Mouse (Mus musculus): ENCODE data around the gene Kcnip4.

Gene Kcnip4

DNA sequence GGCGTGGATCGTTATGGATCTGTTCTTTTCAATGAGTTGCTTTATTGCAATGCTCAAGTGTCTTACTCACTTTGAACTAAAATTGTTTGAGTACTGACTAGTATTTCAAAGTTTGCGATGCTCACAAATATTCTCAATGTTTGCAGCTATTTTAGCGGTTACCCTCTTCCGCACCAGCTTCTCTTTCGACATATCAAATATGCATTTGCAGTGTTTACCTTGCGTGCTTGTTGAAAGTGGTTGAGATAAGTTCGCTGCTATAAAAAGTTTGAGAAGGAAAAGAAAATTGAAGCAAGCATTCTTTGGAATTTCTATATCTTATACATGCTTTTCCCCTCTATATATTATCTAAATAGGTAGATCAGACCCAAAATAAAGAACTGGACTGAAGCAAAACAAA lies 634.5 kb downstream of the Kcnip4 start:
- no peak for DNase-seq (ENCODE audit: low read depth, low spot score)

DNA sequence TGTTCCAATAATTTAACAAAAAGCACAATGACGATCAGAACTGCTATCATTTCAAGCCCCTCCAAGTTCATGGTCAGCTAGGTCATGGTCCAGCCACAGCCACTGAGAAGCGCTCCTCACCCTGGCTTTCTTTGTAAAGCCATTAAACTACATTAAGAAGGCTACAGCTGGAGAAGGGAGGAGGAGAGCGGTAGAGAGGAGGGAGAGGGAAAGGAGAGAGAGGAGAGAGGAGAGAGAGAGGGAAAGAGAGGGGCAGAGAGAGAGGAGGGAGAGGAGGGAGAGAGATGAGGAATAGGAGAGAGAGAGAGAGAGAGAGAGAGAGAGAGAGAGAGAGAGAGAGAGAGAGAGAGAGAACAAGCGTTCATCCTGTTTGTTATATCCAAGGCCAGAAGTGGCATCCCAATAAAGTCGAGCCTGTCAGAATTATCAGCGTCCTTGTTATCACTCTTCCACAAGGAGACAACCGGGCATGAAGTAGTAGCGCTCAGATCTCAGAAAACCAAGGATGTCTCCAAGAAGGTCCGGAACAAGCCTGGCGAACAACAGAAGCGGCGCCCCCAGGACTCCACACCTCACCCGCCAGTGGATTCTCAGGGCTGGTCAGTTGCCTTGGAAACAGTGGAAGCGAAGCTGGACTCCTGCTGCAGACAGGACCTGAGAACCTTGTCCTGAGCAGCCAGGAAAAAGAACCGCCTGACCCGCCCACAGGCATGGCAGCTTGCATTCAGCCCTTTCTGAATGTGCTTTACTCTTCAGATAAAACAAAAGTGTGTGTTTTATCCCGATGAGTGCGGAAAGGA lies 635.1 kb downstream of the Kcnip4 start:
- no peak for DNase-seq (ENCODE audit: low read depth, low spot score)

DNA sequence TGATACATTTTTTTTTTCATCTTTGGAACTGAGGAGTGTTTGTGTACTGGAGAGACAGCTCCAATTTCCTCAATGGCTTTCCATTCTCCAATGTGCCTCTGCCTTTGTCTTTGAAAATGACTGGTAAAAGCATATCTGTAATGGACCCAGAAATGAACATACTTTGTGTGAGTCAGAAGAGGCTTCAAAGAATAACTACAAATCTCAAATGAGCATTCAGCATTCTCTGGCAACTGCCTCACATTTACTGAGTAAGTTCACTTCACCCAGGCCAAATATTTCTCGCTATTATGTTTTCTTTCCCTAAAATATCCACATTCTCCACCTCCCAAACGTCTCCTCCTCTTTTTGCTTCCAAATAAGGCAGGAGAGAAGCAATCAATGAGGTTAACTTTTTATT lies 646.6 kb downstream of the Kcnip4 start:
- no peak for DNase-seq (ENCODE audit: low read depth, low spot score)

DNA sequence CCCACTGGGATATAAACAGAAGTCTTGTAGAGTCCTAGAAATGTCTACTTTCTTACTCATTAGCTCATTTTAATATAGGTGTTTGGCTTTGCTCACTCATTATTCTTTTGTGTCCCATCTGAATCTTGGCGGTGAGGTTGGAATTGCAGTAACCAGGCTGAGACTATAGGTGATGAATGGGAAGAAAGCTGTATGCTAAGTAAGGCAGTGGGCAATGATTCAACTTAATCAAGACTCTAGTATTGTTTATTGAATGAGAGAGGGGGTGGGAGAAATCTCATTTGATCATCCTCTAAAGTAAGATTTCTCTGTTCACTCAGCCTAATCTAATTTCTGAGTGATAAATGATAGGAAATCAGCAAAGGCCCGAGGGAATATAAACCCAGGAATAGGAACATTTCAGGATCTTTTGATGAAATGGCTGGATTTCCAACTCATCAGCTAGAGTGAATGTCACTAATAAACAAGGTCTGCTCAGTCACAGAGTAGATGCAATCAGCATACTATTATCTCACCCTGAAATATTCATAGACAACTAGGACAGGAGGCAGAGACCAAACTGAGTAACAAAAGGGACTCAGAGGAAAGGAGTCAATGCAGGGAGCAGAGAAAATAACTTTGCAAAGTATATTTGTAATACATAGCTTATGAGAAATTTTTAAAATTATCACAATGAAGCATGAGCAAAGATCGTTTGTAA lies 660.3 kb downstream of the Kcnip4 start:
- DNase-seq (ENCODE audit: low read depth, low spot score) = no peak

DNA sequence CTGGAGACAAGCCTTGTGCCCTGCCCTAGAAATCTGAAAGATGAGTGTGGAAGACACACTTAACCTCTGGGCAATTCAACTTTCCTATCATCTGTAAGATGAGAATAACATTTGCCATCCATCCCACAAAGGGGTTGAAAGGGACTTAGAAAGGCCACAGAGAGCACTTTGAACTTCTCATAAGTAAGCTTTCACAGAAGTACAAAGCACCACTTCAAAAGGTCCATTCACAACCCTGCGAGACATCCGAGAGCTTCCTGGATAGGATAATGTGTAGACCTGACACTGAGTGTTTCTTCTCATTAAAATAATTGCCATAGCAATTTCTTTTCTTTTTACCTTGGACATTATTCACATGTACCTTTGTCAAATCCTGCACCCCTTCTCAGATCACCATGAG lies 683.7 kb downstream of the Kcnip4 start:
- no peak for DNase-seq (ENCODE audit: low read depth, low spot score)

DNA sequence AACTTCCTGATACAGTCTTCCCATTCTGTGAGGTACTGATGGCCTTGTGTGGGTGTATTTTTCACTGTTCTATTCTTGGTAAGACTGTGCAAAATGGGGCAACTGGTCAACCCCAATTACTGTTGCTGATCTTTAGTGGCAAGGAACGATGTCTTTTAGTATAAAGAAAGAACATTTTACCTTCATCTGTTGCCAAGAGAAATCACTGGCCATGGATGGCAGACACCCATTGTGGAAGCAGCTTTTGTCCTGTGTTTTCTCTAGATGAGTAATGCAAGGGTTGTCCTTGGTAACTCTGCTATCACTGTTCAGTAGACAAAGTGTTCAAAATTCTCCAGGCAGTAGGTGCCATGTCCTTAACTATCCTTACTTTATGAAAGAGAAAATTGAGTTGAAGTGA lies 729.2 kb downstream of the Kcnip4 start:
- DNase-seq (ENCODE audit: low read depth, low spot score) = no peak

DNA sequence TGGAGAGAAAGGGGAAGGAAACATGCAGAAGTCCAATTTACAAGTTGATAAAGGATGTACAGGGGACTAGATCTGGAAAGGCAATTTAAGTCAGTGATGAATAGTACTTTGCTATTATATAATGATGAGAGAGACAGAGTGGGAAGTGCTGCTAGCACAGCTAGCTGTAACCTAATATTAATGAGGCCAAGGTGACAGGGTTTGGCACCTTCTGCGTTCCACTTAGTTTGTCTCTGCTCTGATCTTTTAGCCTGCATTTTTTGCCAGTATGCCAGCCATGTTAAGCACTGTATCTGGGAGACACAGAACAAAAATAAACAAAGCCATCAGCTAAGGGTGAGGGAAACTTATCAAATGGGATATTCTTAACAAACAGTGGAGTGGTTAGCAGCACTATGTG lies 745.3 kb downstream of the Kcnip4 start:
- DNase-seq (ENCODE audit: low read depth, low spot score) = no peak

DNA sequence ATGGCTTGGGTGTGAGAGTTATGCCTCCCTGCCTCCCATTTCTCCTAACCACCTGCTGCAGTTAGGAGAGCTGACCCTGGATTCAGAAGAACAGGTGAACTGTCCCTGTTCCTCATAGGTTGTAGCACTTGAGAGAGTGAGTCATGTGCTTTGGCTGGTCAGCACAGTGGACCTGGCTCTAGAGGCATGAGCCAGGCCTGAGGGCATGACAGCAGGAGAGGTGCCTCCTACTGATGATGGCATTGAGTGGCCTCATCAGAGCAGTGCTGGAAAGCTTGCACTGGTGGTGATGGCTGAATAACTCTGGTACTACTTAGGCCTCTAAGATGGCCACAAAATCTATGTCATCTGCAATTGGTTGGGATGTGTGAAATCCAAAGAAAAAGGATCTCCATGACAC lies 776.1 kb downstream of the Kcnip4 start:
- no peak for DNase-seq (ENCODE audit: low read depth, low spot score)

DNA sequence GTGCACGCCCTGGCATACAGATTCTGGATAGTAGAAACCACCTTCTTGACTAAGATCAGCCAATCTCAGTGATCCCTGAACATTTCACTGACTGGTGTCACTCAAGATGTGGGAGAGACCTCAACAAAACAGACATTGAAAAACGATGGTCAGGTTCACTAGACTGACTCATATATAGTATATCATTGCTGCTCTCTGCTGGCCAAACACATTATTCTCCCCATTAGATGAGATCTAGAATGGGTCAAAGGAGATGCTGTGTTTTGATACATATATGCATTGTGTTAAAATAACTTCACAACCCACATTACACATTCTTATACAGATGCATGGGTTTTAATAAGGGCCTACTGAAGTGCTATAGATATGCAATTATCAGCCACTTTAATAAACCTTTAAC lies 787.1 kb downstream of the Kcnip4 start:
- no peak for DNase-seq (ENCODE audit: low read depth, low spot score)

DNA sequence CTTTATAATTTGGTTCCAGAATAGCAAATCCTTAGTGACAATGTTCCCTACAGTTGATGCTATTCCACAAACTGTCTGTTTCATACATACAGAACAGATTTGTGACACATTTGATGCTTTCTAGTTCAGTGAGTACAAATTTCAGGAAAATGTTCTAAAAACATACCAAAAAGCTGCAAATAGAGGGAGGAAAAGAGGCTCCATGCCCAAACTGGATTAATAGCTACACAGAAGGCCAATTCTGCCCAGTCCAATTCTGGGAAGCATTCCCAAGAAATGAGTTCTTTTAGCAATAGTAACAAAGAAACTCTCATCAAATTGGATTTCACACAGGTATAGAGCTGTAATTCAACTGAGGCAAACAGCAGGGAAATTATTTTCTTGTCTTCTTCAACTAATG lies 806.5 kb downstream of the Kcnip4 start:
- no peak for DNase-seq (ENCODE audit: low read depth, low spot score)

DNA sequence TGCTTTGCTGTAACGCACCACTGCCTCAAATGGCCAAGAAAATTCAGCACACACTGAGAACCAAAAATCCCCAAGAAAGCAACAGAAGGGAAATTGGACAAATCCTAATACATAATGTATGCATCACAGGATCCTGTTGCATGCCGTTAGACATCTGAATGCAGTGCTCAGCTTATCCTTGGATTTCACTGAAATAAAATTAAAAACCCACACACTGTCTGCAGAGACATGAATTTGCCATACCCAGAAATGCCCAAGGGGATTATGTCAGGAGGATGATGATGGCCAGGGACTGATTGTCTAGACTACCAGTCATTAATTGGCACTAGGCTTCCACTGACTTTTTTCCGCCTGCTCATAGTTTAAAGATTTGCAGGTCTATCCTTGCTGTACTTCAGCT lies 818.7 kb downstream of the Kcnip4 start:
- DNase-seq (ENCODE audit: low read depth, low spot score) = no peak

DNA sequence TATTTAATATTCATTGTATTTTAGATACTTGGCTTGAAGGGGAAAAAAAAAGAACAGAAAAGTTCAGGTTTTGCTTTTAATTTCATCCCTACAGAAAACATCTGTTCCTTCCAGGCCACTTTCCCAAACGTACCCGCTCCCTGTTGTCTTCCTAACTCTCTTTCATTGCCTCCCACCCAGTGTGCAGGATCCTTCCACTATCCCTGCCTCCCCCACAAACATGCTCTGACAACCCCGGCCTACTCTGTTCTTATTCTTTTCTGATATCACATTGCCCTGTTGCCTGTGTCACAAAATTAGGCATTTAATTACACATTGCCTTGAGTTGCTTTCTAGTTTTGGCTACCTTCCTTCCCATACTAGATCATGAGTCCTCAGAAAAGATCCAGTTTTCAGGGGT lies 837.6 kb downstream of the Kcnip4 start:
- DNase-seq (ENCODE audit: low read depth, low spot score) = no peak

DNA sequence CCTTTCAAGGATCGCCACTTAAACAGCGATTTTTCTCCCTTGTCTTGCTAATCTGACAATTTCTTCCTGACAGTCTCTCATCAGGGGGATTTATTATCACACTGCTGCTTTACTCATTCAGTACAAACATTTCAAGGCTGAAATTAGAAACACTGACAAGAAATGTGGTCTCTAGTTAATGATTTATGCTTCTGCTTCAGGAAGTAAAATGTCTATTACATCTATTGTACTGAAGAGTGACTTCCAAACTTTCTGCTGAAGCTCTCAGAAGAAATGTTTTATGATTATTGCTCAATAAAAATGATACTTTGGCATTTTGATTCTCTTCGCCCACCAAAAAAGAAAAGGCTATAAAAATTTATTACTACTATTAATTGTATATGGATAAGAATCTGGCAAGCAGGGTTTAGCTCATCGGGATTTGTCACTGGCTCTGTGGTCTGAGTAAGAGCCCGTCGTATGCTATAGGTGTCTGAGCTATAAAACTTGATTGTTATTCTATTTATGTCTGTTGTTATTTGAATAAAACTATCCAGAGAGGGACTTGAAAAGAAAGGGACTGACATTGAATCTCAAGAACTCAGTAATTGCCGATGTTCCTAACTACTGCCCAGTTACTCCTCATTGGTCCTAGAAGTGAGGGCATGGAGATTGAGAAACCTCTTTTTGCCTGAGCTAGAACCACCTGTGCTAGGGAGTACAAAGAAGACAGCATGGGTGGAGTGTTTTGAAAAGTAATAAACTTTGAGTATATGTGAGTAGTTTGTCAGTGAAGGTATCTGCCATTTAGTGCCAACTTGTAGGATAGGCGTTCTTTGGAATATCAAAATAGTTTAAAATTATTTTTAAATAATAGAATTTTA lies 844.7 kb downstream of the Kcnip4 start:
- DNase-seq (ENCODE audit: low read depth, low spot score) = no peak

DNA sequence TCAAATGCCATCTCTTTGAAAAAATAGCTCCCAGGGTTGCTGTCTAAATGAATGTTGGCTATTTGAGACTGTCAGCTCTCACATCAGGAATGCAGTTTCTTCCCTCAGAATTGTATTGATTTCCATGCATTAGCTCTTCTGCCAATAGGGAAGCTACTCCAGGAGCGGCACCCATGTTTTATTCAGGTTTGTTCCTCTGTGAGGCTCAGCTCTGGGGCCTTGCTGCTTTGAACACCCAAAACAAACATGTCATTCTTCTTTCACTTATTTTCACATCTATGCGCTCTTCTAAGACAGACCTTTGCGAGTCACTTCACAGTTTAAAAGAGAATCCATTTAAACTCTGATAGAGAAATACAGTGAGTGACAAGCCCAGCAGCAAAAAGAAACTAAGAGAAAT lies 862.2 kb downstream of the Kcnip4 start:
- DNase-seq (ENCODE audit: low read depth, low spot score) = no peak

DNA sequence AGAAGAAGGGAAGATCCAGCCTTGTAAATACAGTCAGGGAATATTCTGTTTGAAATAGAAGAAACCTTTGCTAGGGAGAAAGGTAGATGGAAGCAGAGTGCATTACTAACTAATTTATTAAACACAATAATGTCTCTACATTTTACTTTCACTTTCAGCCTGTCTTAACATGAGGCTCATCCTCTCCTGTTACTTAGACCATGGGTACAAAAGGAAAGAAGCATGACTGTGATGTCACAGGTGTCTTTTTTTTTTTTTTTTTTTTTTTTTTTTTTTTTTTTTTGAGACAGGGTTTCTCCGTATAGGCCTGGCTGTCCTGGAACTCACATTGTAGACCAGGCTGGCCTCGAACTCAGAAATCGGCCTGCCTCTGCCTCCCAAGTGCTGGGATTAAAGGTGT lies 864.7 kb downstream of the Kcnip4 start:
- no peak for DNase-seq (ENCODE audit: low read depth, low spot score)

DNA sequence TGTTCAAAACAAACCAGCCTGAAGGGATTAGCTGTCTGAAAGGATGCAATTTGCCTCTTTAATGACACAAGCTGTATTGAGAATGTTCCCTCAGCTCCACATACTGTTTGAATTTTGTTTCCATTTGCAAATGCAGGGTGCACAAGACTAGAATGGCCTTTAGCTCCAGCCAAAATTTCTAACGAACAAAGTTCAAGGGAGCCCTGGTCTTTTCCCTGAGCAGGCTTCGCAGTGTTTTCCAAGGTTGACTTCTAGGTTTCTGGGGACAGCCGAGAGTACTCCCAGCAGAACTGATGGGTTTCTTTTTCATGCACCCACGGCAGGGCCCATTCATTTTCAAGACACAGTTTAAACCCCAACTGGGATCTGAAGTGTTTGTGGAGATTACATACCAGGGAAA lies 874.2 kb downstream of the Kcnip4 start:
- no peak for DNase-seq (ENCODE audit: low read depth, low spot score)

DNA sequence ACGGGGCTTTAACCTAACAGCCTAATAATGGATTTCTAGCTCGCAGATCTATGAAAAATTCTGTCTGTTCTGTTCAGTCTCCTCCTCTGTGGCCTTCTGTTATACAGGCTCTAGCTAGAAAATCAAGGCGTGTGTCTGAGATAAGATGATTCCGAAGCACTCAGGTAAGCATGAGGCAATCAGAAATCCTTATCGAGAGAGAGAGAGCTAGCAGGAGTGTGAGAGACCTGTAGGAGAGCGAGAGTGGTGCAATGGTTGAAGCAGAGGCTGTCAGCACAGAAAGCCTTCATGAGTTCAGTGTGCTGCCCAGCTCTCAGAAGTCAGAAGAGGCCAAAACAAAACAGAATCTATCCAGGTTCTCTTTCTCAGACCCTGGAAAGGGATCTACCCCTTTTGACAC lies 888.0 kb downstream of the Kcnip4 start:
- no peak for DNase-seq (ENCODE audit: low read depth, low spot score)

DNA sequence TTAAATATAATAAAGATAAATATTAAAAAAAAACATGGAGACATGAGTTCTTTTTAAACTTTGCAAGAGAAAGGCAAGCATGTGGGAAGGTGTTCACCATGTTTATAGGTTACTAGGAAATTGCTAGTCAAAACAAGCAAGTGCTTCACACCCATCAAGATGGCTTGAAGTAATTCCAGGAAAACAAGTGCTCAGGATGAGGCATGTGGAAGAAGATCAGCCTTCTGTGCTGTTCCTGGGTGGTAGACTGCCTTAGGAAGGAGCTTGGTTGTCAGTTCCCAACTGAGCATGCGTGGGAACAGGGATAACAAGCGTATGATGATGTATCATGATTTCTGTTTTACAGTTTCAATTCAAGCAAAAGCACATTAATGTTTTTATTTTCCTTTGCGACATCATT lies 891.1 kb downstream of the Kcnip4 start:
- DNase-seq (ENCODE audit: low read depth, low spot score) = no peak

DNA sequence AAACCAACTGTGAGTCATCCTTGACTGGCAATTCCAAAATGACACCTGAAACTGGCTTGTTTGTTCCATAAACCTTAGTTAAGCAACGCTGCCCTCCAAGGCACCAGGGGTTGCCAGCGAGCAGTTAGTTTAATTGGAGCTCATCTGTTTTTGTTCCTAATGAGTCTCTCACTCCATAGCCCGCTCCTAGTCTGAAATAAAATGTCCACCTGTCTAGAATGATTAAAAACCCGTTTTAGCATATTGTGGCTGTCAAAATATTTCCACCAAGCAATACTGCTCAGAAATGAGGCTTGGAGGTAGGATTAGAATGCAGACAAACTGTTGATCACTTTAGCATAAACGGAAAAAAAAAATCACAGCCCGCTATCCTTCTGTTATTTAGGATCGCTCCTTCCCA lies 901.3 kb downstream of the Kcnip4 start:
- no peak for DNase-seq (ENCODE audit: low read depth, low spot score)

DNA sequence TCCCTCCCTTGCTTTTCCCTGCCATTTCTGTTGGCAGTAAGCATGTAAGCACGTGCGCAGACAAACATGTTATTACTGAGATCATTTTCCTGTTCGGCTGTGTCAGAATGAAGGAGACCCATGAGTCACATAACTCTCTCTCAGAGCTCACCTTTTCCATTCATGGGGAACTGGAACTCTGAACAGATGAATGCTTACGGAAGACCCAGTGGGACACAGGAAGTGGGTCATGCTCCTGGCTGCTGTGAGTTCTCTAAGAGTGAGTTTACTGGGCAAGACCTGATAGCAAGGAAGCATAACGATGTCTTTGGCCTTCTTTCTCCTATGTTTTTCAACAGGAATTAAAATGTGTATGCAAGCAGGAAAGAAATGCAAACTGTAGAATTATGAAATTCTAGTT lies 917.8 kb downstream of the Kcnip4 start:
- no peak for DNase-seq (ENCODE audit: low read depth, low spot score)

DNA sequence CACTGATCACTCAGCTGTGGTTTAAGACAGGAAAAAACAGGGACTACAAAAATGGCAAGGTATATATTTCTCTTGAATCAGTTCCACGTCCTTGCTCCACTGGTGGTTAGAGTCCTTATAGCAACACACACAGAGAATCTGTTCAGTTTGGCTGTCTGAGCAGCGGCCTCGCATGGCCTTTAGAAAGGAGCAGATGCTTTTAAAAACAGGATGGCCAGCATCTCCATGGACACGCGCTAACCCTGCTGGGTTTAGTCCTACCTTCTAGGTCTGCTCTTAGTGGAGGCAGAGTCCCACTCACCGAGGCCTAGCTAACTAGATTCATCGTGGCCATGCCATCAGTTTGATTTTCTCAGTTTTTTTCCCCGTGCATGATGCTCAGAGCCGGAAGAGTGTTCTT lies 918.4 kb downstream of the Kcnip4 start:
- DNase-seq (ENCODE audit: low read depth, low spot score) = no peak

DNA sequence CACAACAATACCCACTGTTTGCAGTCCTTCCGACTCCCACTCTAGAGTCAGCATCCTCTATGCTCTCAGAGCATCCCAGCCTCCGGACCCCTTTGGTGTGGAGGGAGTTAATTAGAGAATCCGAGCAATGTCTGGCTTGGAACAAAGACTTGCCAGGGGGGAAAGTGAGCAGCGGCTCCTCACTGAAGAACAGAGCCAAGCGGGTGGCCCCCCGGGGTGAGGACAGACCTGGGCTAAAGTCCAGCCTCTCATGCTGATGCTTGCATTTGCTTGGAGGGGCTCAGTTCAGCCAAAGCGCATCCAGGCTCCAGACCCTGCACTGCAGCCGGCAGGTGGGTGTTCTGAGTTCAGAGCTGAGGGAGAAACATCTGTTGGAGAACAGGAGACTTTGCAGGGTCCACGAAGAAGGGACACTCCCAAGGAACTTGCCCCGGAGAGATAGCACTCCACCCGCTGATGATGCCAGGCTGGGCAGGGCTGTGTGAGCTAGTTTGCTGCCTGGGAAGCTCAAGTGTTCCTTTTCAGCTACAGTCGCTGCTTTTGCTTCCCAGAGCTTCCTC lies 925.1 kb downstream of the Kcnip4 start:
- no peak for DNase-seq (ENCODE audit: low read depth, low spot score)

Data from brain, embryonic 18.5 days (tissue).